Mouse (Mus musculus) hindbrain, embryonic 11.5 days (tissue): Measurements from ENCODE around the gene Atxn1. TPM values are rescaled to one million over a fixed set of nuclear protein-coding genes. Genes with fewer than 3 reads are reported as not detected.
A peak's percentile ranks its signal among the peaks of the same experiment; 100 is the strongest.

ENCODE experiments used
- ATAC-seq: fragments of 200-750 bp; cut with Nextera tagmentation; 2 replicates; pipeline ENCODE4 v1.8.0; 2017; ENCODE audit warnings: mild to moderate bottlenecking, moderate TSS enrichment, moderate library complexity; ENCODE audit not compliant: low FRiP score
- DNase-seq: peaks from one replicate; pipeline ENCODE4 v3.0.0-alpha.2; 2015; ENCODE audit warnings: low spot score
- H3K27ac ChIP-seq: fragments of 300-500 bp; sonication (generic); 2 replicates; pipeline ENCODE4 v1.5.1; 2014; ENCODE audit warnings: mild to moderate bottlenecking, low read depth, low read length
- H3K27me3 ChIP-seq: fragments of 300-500 bp; sonication (generic); 2 replicates; pipeline ENCODE4 v1.6.1; 2014; ENCODE audit warnings: mild to moderate bottlenecking, low read length, moderate library complexity, mixed read lengths; ENCODE audit not compliant: control insufficient read depth, insufficient read depth
- H3K36me3 ChIP-seq: fragments of 300-500 bp; sonication (generic); 2 replicates; pipeline ENCODE4 v1.6.1; 2014; ENCODE audit warnings: mild to moderate bottlenecking, low read length, moderate library complexity, mixed read lengths; ENCODE audit not compliant: control insufficient read depth, insufficient read depth
- H3K4me1 ChIP-seq: fragments of 300-500 bp; sonication (generic); replicated peaks from 2 replicates; pipeline ENCODE4 v1.6.1; 2014; ENCODE audit warnings: low read length, mixed read lengths; ENCODE audit not compliant: control insufficient read depth, insufficient read depth
- H3K4me2 ChIP-seq: fragments of 300-500 bp; sonication (generic); replicated peaks from 2 replicates; pipeline ENCODE4 v1.6.1; 2014; ENCODE audit warnings: mild to moderate bottlenecking, low read depth, low read length
- H3K4me3 ChIP-seq: fragments of 300-500 bp; sonication (generic); 2 replicates; pipeline ENCODE4 v1.5.1; 2014; ENCODE audit warnings: low read depth, low read length
- H3K9ac ChIP-seq: fragments of 300-500 bp; sonication (generic); 2 replicates; pipeline ENCODE4 v1.6.1; 2014; ENCODE audit warnings: low read depth, low read length
- H3K9me3 ChIP-seq: fragments of 300-500 bp; sonication (generic); 2 replicates; pipeline ENCODE4 v1.6.1; 2016; ENCODE audit warnings: low read length; ENCODE audit not compliant: control insufficient read depth
- WGBS: fragments of 180-500 bp; shearing (Covaris S2); extraction: QIAGEN DNeasy Blood & Tissue Kit; methylation state at CpG from one replicate; pipeline ENCODE4 v1.1.7; 2014; 5-methylcytosine and 5-hydroxymethylcytosine counted together
- polyA plus RNA-seq: library from polyadenylated mRNA; unstranded; fragments of >200 nt; fragmentation: Nextera tagmentation; extraction: Ambion mirVana; gene quantifications from 2 replicates; pipeline ENCODE4 v1.2.1, GENCODE M21; 2014

Gene Atxn1
- polyA plus RNA-seq, 1 experiment from 2014 or later, result 3.2 TPM

DNA sequence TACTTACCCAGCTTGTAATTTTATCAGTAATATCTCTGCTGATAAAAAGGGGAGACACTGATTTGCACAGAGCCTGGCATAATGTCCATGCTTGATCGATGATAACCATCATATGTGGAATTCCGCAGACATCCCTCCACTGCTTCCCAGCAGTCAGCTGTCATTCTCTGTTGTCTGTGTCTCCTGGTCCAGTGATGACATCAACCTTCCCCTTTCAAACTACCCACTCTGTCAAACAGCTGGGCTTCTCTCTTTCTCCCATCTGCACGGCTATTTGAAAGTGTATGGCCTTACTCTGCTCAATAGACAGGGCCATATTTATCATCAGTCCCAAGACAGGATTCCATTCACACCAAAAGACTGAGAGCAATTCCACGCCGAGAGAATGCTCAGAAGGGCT lies 387.4 kb downstream of the Atxn1 start:
- H3K27ac ChIP-seq, result 0 out of 2 replicates have a peak overlapping the region, but pooled peaks have one; percentile 10
- 0 out of 2 replicates have a peak, but pooled peaks have one; percentile 40 for ATAC-seq
- WGBS, result 38% methylated on average over 5 of the region's 5 CpGs
- H3K27me3 ChIP-seq, result no peaks in the 10 kb centered on the region
- no peak overlapping the region for H3K4me2 ChIP-seq
- DNase-seq, result no peak
- no peaks in the 10 kb centered on the region for H3K4me1 ChIP-seq
- H3K9ac ChIP-seq, result no peak overlapping the region
- H3K4me3 ChIP-seq, result no peak overlapping the region
- H3K9me3 ChIP-seq, result no peaks in the 10 kb centered on the region
- no peaks in the 10 kb centered on the region for H3K36me3 ChIP-seq

DNA sequence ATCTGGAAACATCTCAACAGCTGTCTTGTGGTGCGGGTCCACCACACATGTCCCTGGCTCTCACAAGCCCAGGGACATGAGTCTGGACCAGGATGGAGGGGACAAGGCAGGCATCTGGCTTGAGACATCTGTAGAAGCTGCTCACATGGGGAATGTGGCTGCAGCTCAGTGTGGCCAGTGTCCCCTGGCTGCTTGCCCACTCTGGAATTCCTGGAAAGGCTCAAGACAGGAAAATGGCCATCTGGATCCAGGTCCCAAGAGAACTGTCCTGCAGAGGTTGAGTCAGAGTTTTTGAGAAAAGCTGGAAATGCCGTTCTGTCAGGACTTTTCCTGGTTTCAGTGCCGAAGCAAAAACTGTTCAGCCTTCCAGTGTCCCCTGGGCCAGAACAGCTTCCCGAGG lies 388.6 kb downstream of the Atxn1 start:
- Histone ChIP-seq H3K36me3 (no peaks in the 10 kb centered on the region), H3K4me3 (no peak overlapping the region), H3K4me1 (no peaks in the 10 kb centered on the region), H3K27ac (peak overlapping the region; percentile 47; the same call in 1 of the 2 replicates), H3K4me2 (no peak overlapping the region), H3K9me3 (no peaks in the 10 kb centered on the region), H3K9ac (no peak overlapping the region), H3K27me3 (no peaks in the 10 kb centered on the region)
- 79% methylated on average over 4 of the region's 4 CpGs for WGBS
- no peak for ATAC-seq
- DNase-seq, result no peak

DNA sequence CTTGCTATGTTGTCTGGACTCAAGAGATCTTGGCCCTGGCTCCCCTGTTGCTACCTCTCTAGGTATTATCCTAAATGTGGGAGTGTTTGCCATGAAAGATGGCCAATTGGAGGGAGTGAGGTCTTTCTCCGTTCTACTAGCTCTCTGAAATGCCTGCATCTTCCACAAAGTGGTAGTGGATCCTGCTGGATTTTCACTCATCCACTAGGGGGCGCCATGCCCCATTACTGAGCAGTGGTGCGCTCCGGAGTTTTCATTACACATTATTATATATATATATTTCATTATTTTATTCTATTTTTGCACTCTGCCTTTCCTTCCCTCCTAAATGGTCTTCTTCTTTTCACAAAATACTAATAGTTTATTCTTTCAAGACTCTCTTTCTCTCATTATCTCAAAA lies 392.0 kb downstream of the Atxn1 start:
- H3K4me3 ChIP-seq, result no peak overlapping the region
- H3K9me3 ChIP-seq, result no peaks in the 10 kb centered on the region
- whole genome bisulfite sequencing, result 44% methylated on average over 4 of the region's 4 CpGs
- no peak overlapping the region for H3K4me2 ChIP-seq
- peak; percentile 76 for DNase-seq
- no peak overlapping the region for H3K9ac ChIP-seq
- ATAC-seq, result no peak
- no peaks in the 10 kb centered on the region for H3K27me3 ChIP-seq
- H3K36me3 ChIP-seq, result no peaks in the 10 kb centered on the region
- no peak overlapping the region for H3K27ac ChIP-seq
- no peaks in the 10 kb centered on the region for H3K4me1 ChIP-seq

DNA sequence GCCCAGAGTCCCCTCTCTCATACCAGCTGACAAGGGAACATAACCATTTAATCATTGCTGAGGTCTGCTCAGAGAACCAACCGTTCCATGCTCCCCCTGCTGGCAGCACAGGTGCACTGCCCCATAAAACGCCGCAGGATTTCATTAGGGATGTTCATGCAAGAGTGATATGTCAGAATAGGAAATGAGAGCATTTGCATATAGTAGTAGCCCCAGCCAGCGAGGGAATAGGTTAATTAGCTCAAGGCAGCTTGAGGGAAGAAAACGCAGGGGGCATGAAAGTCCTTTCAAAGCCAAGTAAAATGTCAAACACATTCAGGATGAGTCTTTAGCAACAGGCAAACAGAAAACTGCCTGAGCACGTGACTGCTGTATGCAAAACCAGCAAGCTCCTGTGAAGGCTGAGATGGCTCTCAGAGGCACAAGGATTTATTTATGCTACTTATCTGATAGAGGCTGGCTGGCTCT lies 393.0 kb downstream of the Atxn1 start:
- no peak overlapping the region for H3K4me3 ChIP-seq
- no peak overlapping the region for H3K4me2 ChIP-seq
- no peaks in the 10 kb centered on the region for H3K9me3 ChIP-seq
- ATAC-seq, result peak; percentile 43
- no peaks in the 10 kb centered on the region for H3K27me3 ChIP-seq
- WGBS, result 3% methylated on average over 6 of the region's 6 CpGs
- H3K9ac ChIP-seq, result no peak overlapping the region
- no peaks in the 10 kb centered on the region for H3K4me1 ChIP-seq
- no peaks in the 10 kb centered on the region for H3K36me3 ChIP-seq
- H3K27ac ChIP-seq, result no peak overlapping the region
- DNase-seq, result peak; percentile 92

DNA sequence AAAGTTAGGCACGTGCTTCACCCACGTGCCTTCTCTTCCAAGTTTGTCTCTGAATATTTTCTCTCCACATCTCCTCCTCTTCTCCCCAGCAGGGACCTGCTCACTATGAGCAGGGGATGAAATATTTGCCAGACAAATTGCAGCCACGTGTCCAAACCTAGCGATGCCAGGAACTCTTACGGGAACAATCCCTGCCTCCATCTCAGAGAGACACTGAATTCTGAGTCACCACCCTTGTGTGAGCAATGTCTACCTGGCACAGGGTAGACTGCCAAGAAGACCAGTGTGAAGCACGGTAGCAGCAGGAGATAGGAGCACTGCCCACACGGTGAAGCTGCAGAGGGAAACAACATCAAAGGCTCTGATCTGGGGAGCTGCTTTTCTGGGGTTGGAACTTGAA lies 394.9 kb downstream of the Atxn1 start:
- Histone ChIP-seq H3K4me3 (no peak overlapping the region), H3K9ac (no peak overlapping the region), H3K9me3 (no peaks in the 10 kb centered on the region), H3K4me2 (no peak overlapping the region), H3K4me1 (no peaks in the 10 kb centered on the region), H3K36me3 (no peaks in the 10 kb centered on the region), H3K27me3 (no peaks in the 10 kb centered on the region), H3K27ac (no peak overlapping the region)
- no peak for ATAC-seq
- 74% methylated on average over 7 of the region's 7 CpGs for WGBS
- DNase-seq, result no peak

DNA sequence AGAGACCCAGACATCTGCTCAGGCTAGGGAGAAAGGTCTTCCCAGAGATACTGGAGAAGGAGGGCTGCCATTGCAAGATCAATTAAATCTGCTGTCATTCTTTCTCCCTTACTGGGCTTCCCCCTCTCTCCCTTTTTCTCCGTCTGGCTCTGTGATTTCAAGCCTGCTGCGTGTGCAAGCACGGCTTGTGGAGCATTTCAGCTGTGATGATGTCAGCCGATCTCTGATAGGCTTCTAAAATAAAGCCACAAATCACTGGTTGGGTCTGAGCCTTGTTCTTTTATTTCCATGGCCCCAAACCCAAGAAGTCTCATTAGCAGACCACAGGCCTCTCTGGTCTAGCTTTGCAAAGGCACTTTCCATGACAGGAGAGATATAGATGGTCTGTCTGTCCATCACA lies 399.9 kb downstream of the Atxn1 start:
- Histone ChIP-seq H3K4me3 (no peak overlapping the region), H3K4me2 (no peak overlapping the region), H3K9me3 (no peaks in the 10 kb centered on the region), H3K27me3 (no peaks in the 10 kb centered on the region), H3K9ac (no peak overlapping the region), H3K36me3 (no peaks in the 10 kb centered on the region), H3K27ac (no peak overlapping the region), H3K4me1 (no peaks in the 10 kb centered on the region)
- no peak for ATAC-seq
- WGBS, result 92% methylated on average over 4 of the region's 4 CpGs
- no peak for DNase-seq

DNA sequence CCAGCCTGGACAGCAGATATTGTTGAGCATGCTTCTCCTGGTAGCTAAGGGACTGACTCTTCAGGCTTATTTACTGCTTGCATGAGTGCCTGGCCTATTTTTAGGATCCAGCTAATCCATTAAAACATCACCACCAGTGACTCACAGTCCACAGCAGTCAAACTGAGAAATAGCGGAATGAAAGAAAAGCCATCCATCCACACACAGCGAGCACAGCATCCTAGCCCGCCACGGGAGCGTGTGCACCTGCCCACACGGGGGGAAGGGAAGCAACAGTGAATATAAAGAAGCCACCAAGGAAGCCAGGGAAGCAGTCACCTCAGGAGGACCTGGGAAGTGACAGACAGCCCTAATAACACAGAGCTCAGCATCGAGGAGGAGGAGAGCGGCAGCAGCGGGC lies 402.8 kb downstream of the Atxn1 start:
- WGBS, result 80% methylated on average over 9 of the region's 9 CpGs
- Histone ChIP-seq H3K36me3 (no peaks in the 10 kb centered on the region), H3K27me3 (no peaks in the 10 kb centered on the region), H3K9ac (no peak overlapping the region), H3K27ac (no peak overlapping the region), H3K4me3 (no peak overlapping the region), H3K9me3 (no peaks in the 10 kb centered on the region), H3K4me2 (no peak overlapping the region), H3K4me1 (no peaks in the 10 kb centered on the region)
- DNase-seq, result no peak
- no peak for ATAC-seq

DNA sequence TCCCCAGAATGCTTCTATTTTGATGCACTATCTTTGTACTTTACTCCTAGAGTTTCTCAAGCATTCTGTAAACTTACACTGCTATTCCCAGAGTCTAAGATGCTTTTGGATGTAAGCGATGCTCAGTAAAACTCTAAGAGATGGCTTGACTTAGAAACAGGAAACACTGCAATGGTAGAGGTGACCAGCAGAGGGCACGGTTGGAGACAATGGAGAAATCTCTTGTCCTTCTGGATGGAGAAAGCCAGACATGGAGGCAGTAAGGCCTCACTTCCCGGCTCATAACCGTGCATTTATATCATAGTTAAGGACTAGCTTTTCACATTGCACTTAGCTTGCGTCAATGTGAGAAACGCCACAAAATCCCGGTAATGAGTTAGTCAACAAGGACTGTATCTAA lies 404.3 kb downstream of the Atxn1 start:
- no peaks in the 10 kb centered on the region for H3K27me3 ChIP-seq
- H3K27ac ChIP-seq, result no peak overlapping the region
- H3K9me3 ChIP-seq, result no peaks in the 10 kb centered on the region
- no peak overlapping the region for H3K9ac ChIP-seq
- no peak overlapping the region for H3K4me2 ChIP-seq
- 81% methylated on average over 7 of the region's 7 CpGs for whole genome bisulfite sequencing
- DNase-seq, result peak; percentile 57
- no peaks in the 10 kb centered on the region for H3K36me3 ChIP-seq
- no peaks in the 10 kb centered on the region for H3K4me1 ChIP-seq
- no peak overlapping the region for H3K4me3 ChIP-seq
- ATAC-seq, result no peak

DNA sequence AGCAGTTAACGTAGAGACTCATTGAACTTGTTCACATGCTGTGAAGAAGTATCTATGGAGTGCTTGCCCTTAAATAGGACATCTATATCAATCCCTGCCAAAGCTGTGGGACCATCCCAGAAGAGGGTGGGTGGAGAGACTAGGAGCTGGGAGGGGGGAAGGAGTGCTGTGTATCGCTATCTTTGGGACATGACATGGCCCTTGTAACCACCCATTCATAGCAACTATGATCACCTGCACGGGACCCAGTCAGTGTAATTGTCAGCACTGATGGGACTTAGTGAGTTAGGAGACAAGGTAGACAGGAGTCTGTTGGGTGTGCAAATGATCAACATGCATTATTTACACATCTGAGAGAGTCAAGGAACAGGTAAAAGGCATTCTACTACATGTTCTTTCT lies 405.6 kb downstream of the Atxn1 start:
- Histone ChIP-seq H3K4me3 (no peak overlapping the region), H3K4me2 (no peak overlapping the region), H3K9ac (no peak overlapping the region), H3K36me3 (no peaks in the 10 kb centered on the region), H3K4me1 (no peaks in the 10 kb centered on the region), H3K9me3 (no peaks in the 10 kb centered on the region), H3K27ac (no peak overlapping the region), H3K27me3 (no peaks in the 10 kb centered on the region)
- WGBS, result 89% methylated on average over 3 of the region's 3 CpGs
- ATAC-seq (no peak), DNase-seq (no peak)
